Mouse (Mus musculus): ENCODE measurements at regions not wholly inside any gene's neighbourhood (a gene's known extent, or its start where the extent isn't known, plus 50 kb on each side); places are given as distances from the start of the nearest gene placed in this dataset.

DNA sequence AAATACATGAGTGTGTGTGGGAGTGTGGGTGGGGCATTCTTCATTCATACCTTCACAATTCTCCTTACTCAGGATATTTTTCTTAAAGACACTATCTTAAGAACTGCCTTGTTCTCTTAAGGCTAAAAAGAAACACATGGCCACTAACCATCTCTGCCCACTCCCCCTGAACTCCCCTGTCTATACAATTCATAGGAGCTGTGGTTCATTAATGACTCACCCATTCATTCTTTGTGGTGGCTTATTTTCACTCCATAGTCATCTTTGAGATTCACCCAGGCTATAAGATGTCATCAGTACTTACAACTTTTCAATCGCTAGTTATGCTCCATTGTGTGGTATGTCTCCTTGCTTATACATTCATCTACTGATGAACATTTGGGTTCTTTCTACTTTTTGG lies 97.7 kb upstream of the Spred1 start:
- DNase-seq (ENCODE audit: low spot score) = no peak

DNA sequence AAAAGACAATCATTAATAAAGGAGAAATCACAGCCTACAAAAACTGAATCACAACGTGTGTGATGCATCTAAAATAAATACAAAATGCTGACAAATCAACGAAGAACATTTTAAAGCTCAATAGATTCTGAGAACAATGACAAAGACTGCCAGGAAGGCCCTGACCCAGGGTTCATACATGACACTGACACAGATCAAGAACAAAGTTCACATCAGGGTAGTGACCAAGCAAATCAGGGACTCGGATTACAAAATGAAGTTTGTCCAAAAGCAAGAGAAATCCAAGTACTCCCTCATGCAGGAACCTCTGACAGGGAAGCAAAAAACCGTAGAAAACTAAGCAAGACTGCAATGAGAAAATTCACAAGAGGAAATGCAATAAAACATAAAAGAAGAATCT lies 94.1 kb upstream of the Spred1 start:
- no peak for DNase-seq (ENCODE audit: low spot score)

DNA sequence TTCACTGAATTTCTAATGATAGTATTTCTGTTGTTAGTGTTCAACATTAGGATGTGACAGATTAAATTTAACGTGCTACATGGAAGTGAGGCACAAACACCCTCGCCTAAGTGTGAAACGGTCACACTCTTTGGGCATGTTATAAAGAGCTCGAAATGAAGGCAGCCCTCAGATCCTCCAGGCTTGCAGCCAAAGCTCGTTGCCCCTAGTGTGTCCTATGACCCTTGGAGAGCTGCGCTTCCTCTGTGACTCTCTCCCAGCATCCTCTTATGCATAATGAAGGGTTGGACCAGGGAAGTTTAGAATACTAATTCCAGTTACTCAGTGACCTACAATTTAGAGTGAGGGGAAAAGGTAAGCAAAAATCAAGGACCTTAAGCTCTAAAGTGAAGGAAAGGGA lies 92.4 kb upstream of the Spred1 start:
- no peak for DNase-seq (ENCODE audit: low spot score)

DNA sequence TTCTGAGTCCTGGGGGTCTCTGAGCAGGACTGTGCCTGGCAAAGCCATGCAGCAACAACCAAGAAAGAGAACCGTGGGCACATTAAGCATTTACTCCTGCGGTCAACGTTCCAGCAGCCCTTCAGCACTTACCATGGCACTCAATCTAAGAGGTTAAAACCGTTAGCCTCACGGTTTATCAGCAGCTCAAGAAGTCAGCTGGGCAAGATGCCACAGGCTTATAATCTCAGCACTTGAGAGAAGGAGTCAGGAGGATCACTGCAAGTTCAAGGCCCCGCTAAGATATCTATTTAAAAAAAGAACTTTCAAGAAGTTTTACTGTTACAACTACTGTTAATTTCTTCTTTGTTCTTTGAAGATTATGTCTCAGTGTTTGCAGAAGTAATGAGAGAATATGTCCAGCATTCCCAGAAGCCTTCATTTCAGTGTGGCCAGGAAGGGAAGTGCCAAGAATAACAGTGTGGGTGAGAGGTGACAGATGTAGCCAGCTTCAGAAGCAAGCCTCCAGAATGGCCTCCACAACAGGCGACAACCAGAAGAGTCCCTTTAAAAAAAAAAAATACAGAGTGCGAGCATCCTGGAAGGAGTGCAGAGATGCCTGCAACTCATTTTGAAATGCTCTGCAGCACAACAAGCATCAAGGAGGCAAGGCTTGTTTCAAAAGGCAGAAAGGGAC lies 84.8 kb upstream of the Spred1 start:
- DNase-seq (ENCODE audit: low spot score) = no peak

DNA sequence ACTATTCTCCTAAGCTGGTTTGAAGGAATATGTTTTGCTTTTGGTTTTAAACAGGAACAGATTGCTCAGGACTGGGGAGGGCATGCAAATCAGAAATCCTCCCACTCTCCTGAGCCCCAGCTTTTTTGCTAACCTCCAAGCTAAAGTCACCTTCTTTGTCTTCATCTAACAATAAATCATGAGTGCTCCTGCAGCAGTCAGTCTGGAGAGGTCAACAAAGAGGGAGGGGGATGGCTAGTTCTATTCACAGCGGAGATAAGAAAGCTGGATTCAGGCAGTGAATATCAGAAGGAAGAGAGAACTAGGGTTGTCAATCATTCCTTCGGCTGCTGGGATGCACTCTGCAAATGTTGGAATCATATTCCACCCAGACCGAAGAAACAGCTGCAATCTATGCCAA lies 81.0 kb upstream of the Spred1 start:
- DNase-seq (ENCODE audit: low spot score) = no peak

DNA sequence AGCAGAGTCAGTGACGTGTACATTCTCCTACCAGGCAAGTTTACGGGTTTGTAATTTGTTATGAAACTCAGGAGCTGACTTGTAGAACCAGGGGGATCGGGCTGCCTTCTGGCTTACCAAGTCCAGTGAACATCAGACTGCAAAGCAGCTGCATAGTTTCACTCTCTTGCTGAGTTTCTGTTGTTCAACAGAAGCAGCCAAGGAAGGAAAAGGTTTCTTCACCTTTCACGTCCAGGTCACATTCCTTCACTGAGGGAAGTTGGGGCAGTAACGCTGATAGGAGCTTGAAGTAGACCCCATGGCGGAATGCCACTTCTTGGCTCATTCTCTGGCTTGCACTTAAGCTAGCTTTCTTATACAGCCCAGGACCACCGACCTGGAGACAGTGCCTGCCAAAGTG lies 77.3 kb upstream of the Spred1 start:
- no peak for DNase-seq (ENCODE audit: low spot score)

DNA sequence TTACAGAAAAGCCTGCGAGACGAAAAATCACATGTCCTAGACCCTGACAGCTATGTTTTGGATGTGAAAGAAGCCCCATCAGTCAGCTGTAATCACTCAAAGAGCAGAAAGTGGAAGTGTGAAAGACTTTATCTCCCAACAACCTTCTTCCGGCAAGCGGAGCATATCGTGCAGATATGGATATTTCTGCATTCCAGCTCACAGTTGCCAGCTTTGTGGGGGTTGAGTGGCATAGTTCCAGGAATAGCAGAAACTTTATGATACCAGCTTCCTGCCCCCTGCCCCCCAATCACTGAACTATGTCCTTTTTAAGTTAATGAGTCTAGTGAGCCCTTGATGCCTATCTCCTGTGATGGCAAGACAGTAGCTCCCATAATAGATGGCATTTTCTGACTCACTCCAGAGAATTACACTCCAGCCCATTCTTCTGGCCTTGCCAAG lies 72.9 kb upstream of the Spred1 start:
- no peak for DNase-seq (ENCODE audit: low spot score)

DNA sequence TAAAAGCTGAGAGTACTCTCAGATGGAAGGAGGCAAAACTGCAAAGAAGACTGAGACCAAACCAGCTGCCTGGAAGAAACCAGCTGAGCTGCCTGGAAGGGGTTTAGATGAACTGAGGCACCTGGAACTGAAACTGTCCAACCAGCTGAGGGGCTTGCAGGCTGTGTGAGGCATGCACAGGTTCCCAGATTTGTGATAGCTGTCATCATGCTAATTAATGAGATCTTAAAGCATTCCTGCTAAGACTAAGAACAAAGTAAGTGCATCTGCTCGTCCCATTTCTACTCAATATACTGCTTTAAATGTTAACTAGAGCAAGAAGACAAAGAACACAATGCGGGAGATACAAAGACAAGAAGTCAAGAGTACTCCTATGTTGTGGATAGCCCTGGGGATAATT lies 71.1 kb upstream of the Spred1 start:
- DNase-seq (ENCODE audit: low spot score) = no peak

DNA sequence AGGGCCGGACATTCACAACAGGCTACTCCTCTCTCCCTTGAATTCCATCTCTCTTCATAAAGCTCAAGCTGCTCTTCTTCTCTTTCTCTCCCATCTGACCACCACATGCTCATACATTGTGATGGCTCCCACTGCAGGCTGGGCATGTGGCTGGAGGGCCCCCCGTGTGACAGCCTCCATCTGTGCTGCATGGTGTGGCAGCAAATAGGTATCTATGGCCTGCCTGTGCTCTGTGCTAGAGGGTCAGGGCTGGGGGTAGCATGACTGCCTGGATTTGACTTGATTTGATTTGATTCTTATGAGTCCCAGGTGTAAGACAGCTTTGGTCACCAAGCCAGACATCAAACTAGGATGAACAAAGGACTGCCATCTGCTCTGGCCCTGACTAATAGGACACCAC lies 57.0 kb upstream of the Spred1 start:
- DNase-seq (ENCODE audit: low spot score) = no peak

DNA sequence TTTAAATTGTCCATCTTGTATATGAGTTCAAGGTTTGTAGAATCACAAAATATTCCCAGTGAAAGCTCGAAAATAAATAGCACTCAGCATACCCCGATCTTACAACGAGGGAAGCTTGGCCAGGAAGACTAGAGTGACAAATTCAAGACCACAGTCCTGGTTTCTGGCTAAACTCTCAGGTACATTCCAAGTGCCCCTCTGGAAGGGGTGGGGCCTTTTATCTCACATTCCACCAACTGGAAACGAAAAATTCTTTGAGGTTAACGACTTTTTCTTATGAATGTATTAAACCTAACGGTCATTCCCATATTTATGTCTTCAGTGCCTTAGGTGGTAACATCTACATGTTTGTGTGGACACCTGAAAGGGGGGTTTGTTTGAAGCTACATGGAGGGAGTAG lies 50.8 kb upstream of the Spred1 start:
- DNase-seq (ENCODE audit: low spot score) = no peak

DNA sequence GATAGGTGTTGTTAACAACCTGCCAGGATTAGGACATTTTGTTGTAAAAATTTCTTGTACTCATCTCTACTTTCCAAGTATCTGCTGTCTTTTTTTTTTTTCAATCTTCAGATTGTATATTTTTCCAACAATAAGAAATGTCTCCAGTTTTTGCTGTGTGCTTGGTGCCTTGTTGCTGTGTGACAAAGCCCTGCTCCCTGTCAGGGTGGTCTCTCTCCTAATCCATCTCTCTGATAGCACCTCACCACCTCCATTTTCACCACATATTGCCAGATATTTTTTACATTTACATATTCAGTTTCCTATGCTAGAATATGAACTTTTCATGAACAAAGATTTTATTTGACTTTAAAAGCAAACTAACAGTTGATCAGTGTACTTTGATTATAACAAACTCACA lies 50.1 kb upstream of the Spred1 start:
- no peak for DNase-seq (ENCODE audit: low spot score)

Data from lung, postnatal 25 days (tissue).